Mouse (Mus musculus) lung, postnatal 0 days (tissue): ENCODE data around the gene Urgcp.

Source experiments
- CTCF ChIP-seq: IDR thresholded peaks from 2 replicates; pipeline ENCODE4 v1.5.1; 2016; ENCODE audit warnings: antibody characterized with exemption, mild to moderate bottlenecking
- EP300 ChIP-seq: IDR thresholded peaks from 2 replicates; pipeline ENCODE4 v1.6.1; 2016; ENCODE audit warnings: antibody characterized with exemption, mild to moderate bottlenecking, control low read depth

GRCm38 (mm10) chr11:5785732-5786131, 23.6 kb upstream of the Urgcp start:
- TF ChIP-seq CTCF (no peak), EP300 (peak; percentile 93)
